ENCODE assay signal across 10 mouse cellular contexts in the genomic region with DNA sequence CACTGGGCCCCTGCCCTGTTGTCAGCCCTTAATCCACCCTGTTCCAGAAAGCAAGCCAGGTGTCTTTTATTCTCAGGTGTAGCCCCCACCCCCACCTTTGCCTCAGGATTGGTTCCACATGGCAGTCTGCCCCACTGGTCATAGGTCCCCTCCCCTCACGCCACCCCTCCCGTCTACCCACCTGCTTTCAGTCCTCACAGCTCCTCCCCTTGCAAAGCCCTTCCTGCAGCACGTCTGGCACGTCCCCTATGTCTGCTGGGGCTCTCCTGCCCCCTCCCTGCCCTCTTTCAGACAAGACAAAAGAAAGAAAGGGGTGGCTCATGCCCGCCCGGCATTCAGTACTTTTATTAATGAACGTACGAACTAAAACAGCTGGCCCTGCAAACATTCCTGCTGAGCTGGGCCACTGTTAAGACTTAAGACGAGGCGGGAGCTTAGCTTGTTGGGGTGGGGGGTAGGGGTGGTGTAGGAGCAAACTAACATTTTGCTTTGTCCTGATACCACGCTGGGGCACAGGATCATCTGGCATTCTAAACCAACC. TPM values are rescaled to one million over a fixed set of nuclear protein-coding genes. Genes with fewer than 3 reads are reported as not detected.
DNase-seq lines count a peak whose midpoint lies in the region; ATAC-seq and TF ChIP-seq lines count a peak whose summit lies in the region.
"Had no signal": no experiment of that assay in that cellular context is flagged by ENCODE, and none has a peak within 500 bp of the region (broad histone marks: within the 10 kb centered on the region; RNA-seq: fewer than 3 reads in every experiment).

No protein-coding gene starts in this region.

- no peak for TF ChIP-seq CTCF in lung, adult 2 months (IDR thresholded peaks at IDR 0.05; ENCODE audit: insufficient read depth, low read length)
- TF ChIP-seq CTCF in liver, postnatal 0 days (IDR thresholded peaks at IDR 0.05; ENCODE audit: low read depth) = no peak

- 20% methylated on average over 11 of the region's 11 CpGs for WGBS in lung, embryonic 15.5 days
- WGBS in lung, adult 2 months = 35% methylated on average over 11 of the region's 11 CpGs
- WGBS in liver, postnatal 0 days (ENCODE audit: insufficient replicate concordance) = 51% methylated on average over 11 of the region's 11 CpGs

- no peak for TF ChIP-seq EP300 in liver, postnatal 0 days (IDR thresholded peaks at IDR 0.05; ENCODE audit: low read depth)

- H3K9me3 ChIP-seq in lung, embryonic 15.5 days = no peaks in the 10 kb centered on the region
- no peaks in the 10 kb centered on the region for H3K9me3 ChIP-seq in liver, postnatal 0 days (ENCODE audit: low read length)

- ATAC-seq in lung, embryonic 15.5 days (ENCODE audit: borderline replicate concordance, extremely low read depth, low FRiP score, low TSS enrichment) = peak; percentile 64; the same call in 1 of the 2 replicates
- peak; percentile 46 for ATAC-seq in liver, postnatal 0 days
- no peak for ATAC-seq in megakaryocyte, adult 5-6 weeks (ENCODE audit: poor library complexity, severe bottlenecking)

- H3K4me3 ChIP-seq in lung, embryonic 15.5 days = no peak overlapping the region
- H3K4me3 ChIP-seq in lung, adult 2 months (replicated peaks; ENCODE audit: extremely low read depth, low read depth, low read length) = no peak overlapping the region
- H3K4me3 ChIP-seq in liver, postnatal 0 days (ENCODE audit: low read depth, low read length) = no peak overlapping the region
- H3K4me3 ChIP-seq: gastrocnemius, adult 2 months; myocyte had no signal

- H3K36me3 ChIP-seq in lung, embryonic 15.5 days = no peaks in the 10 kb centered on the region
- no peaks in the 10 kb centered on the region for H3K36me3 ChIP-seq in liver, postnatal 0 days (replicated peaks; ENCODE audit: insufficient read depth, low read length)

- H3K4me1 ChIP-seq in lung, embryonic 15.5 days = peaks cover 25% of the 10 kb centered on the region
- no peaks in the 10 kb centered on the region for H3K4me1 ChIP-seq in lung, adult 2 months (ENCODE audit: control insufficient read depth, insufficient read depth, low read length)
- no peaks in the 10 kb centered on the region for H3K4me1 ChIP-seq in liver, postnatal 0 days (ENCODE audit: insufficient read depth)

- TF ChIP-seq POLR2A in lung, adult 2 months (IDR thresholded peaks at IDR 0.05; ENCODE audit: borderline replicate concordance, extremely low read depth, low read depth, low read length) = no peak

- no peak overlapping the region for H3K9ac ChIP-seq in lung, embryonic 15.5 days
- no peak overlapping the region for H3K9ac ChIP-seq in liver, postnatal 0 days (replicated peaks)

- H3K27me3 ChIP-seq in lung, embryonic 15.5 days = no peaks in the 10 kb centered on the region
- no peaks in the 10 kb centered on the region for H3K27me3 ChIP-seq in liver, postnatal 0 days (ENCODE audit: insufficient read depth, low read length)

- no peak overlapping the region for H3K4me2 ChIP-seq in lung, embryonic 15.5 days
- H3K4me2 ChIP-seq in liver, postnatal 0 days (ENCODE audit: low read depth, low read length) = no peak overlapping the region

- DNase-seq in lung, adult 2 months = no peak
- DNase-seq in forelimb bud, embryonic 11.5 days (ENCODE audit: low read depth, low spot score) = peak; percentile 62
- peak; percentile 50 for DNase-seq in liver, postnatal 0 days
- DNase-seq in Muller cell, postnatal 12 days (ENCODE audit: inconsistent ontology term) = no peak
- no peak for DNase-seq in ovary, postnatal 10 days (ENCODE audit: low spot score)
- DNase-seq in thymus, adult 18-20 months = no peak
- DNase-seq: gastrocnemius, adult 2 months had no signal

- H3K27ac ChIP-seq in lung, embryonic 15.5 days = peak overlapping the region; percentile 57
- peak overlapping the region; percentile 57 for H3K27ac ChIP-seq in liver, postnatal 0 days (ENCODE audit: low read depth)
- H3K27ac ChIP-seq: gastrocnemius, adult 2 months had no signal

RNA-seq across cellular contexts. Expression of a gene that starts 18.2 kb away (rescaled TPM):
- 344 and 357 TPM in 2 replicates for polyA plus RNA-seq in lung, embryonic 15.5 days (2015; fragmentation: Nextera tagmentation; extraction: Ambion mirVana)
- 308 and 450 TPM in 2 replicates for polyA plus RNA-seq in lung, adult 2 months (2012; rRNA removed)
- 3,364 and 3,428 TPM in 2 replicates for polyA plus RNA-seq in liver, postnatal 0 days (2015; fragmentation: Nextera tagmentation; extraction: Ambion mirVana)
- total RNA-seq in megakaryocyte, adult 5-6 weeks (2015) = not detected in 2 replicates
- not detected in 2 replicates for total RNA-seq in megakaryocyte, adult 5-6 weeks (2017)
- total RNA-seq: gastrocnemius, adult 2 months had no signal

Comparison
In these comparisons a context has a peak if more than half of its experiments do, and no peak if none do; other contexts are left out.
1. DNase-seq: peak in forelimb bud, embryonic 11.5 days (single experiment) and liver, postnatal 0 days (single experiment); none in lung, adult 2 months (single experiment), Muller cell, postnatal 12 days (single experiment), ovary, postnatal 10 days (single experiment) and thymus, adult 18-20 months (0 of 2).